Mouse (Mus musculus): ENCODE measurements around the gene Xkr7. TPM values are rescaled to one million over a fixed set of nuclear protein-coding genes. Genes with fewer than 3 reads are reported as not detected.

The Xkr7 gene
- polyA plus RNA-seq, 1 experiment from 2014 or later, result not detected

DNA sequence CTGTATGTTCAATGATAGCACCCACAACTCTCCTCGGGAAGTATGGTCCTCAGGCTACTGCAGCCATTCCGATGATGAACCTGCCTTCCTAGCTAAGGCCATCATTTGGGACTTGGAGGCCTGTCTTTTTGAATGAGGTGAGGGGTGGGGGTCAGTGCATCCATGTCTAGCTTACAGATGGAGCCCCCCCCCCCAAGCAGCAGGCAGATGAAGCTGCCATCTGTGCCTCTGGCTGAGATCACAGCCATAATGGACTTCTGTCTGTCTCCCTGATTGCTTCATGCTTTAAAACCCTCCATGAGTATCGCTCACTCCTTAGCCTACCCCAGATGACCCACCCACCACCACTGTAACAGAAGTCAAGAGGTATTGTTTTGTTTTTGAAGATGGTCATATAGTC, 12.3 kb upstream of the Xkr7 start:
- H3K4me1 ChIP-seq (ENCODE audit: insufficient read depth), result peaks cover 2% of the 10 kb centered on the region; the same call in 1 of the 2 replicates
- H3K36me3 ChIP-seq (ENCODE audit: insufficient read depth), result no peaks in the 10 kb centered on the region
- DNase-seq (no peak), ATAC-seq (ENCODE audit: insufficient read depth) (no peak)
- H3K27ac ChIP-seq (ENCODE audit: low read depth), result no peak overlapping the region
- TF ChIP-seq CTCF (IDR thresholded peaks at IDR 0.05; ENCODE audit: low read depth), result no peak
- H3K9ac ChIP-seq, result no peak overlapping the region
- no peak overlapping the region for H3K4me2 ChIP-seq
- no peaks in the 10 kb centered on the region for H3K9me3 ChIP-seq (ENCODE audit: low read depth, low read length)
- no peaks in the 10 kb centered on the region for H3K27me3 ChIP-seq (ENCODE audit: insufficient read depth, low read length)
- 74% methylated on average over 3 of the region's 3 CpGs for WGBS
- H3K4me3 ChIP-seq (ENCODE audit: low read depth, low read length), result no peak overlapping the region

DNA sequence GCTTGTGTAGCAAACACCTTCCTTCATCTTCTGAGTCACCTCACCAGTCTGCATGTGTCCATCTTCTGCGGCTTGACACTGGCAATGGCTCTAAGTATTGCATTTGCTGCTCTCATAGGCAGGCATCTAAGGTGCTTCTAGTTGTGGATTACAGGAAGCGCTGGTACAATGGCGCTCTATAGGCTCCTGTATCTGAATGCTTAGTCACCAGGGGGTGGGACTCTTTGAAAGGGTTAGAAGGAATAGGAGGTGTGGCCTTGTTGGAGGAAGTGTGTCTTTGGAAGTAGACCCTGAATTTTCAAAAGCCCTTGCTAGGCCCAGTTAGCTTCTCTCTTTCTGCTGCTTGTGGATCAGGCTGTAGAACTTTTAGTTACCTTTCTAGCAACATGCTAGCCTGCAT, 10.5 kb upstream of the Xkr7 start:
- Histone ChIP-seq H3K36me3 (ENCODE audit: insufficient read depth) (no peaks in the 10 kb centered on the region), H3K27ac (ENCODE audit: low read depth) (no peak overlapping the region), H3K9me3 (ENCODE audit: low read depth, low read length) (no peaks in the 10 kb centered on the region), H3K4me1 (ENCODE audit: insufficient read depth) (no peaks in the 10 kb centered on the region), H3K4me3 (ENCODE audit: low read depth, low read length) (no peak overlapping the region), H3K4me2 (no peak overlapping the region), H3K27me3 (ENCODE audit: insufficient read depth, low read length) (no peaks in the 10 kb centered on the region), H3K9ac (no peak overlapping the region)
- ATAC-seq (ENCODE audit: insufficient read depth), result no peak
- no peak for DNase-seq
- no peak for TF ChIP-seq CTCF (IDR thresholded peaks at IDR 0.05; ENCODE audit: low read depth)
- WGBS, result 76% methylated on average over 3 of the region's 3 CpGs

DNA sequence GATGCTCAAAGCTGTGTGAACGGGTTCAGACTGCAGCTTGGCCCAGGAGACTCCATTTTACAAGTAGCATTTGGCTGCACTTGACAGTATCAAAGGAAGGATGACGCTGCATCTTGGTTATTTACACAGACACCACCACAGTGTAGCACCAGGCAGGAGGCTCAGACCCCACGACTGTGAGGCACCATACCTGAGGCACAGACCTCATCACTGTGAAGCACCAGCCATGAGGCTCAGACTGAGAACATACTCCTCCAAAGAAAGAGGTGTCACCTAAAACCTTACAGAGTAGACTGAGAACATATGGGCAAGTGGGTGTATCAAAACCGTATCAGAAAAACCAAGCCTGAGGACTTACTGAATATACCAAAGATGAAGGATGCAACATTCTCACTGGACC, 8.8 kb upstream of the Xkr7 start:
- DNase-seq (no peak), ATAC-seq (ENCODE audit: insufficient read depth) (no peak)
- TF ChIP-seq CTCF (IDR thresholded peaks at IDR 0.05; ENCODE audit: low read depth), result no peak
- Histone ChIP-seq H3K4me1 (ENCODE audit: insufficient read depth) (no peaks in the 10 kb centered on the region), H3K4me3 (ENCODE audit: low read depth, low read length) (no peak overlapping the region), H3K9me3 (ENCODE audit: low read depth, low read length) (no peaks in the 10 kb centered on the region), H3K4me2 (no peak overlapping the region), H3K9ac (no peak overlapping the region), H3K36me3 (ENCODE audit: insufficient read depth) (no peaks in the 10 kb centered on the region), H3K27me3 (ENCODE audit: insufficient read depth, low read length) (no peaks in the 10 kb centered on the region), H3K27ac (ENCODE audit: low read depth) (no peak overlapping the region)
- WGBS, result 51% methylated on average over 4 of the region's 4 CpGs

DNA sequence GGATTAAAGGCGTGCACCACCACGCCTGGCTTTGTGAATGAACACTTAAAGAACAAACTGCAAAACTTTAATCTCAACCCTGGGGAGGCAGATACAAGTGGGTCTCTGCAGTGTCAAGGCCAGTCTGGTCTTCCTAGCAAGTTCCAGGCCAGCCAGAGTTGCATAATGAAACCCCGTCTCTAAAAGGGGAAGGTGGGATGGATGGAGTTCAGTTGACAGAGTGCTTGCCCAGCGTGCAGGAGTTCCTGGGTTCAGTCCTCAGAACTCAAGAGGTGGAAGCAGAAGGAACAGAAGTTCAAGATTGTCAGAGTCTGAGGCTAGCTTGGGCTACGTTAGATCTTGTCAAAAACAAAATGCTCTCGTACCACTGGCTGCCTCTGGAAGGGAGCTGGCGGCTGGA, 5.6 kb upstream of the Xkr7 start:
- no peak for DNase-seq
- ATAC-seq (ENCODE audit: insufficient read depth), result no peak
- H3K4me3 ChIP-seq (ENCODE audit: low read depth, low read length), result no peak overlapping the region
- peaks cover 13% of the 10 kb centered on the region for H3K27me3 ChIP-seq (ENCODE audit: insufficient read depth, low read length)
- no peak for TF ChIP-seq CTCF (IDR thresholded peaks at IDR 0.05; ENCODE audit: low read depth)
- H3K9me3 ChIP-seq (ENCODE audit: low read depth, low read length), result no peaks in the 10 kb centered on the region
- no peak overlapping the region for H3K9ac ChIP-seq
- no peaks in the 10 kb centered on the region for H3K4me1 ChIP-seq (ENCODE audit: insufficient read depth)
- no peak overlapping the region for H3K27ac ChIP-seq (ENCODE audit: low read depth)
- 78% methylated on average over 7 of the region's 7 CpGs for WGBS
- H3K36me3 ChIP-seq (ENCODE audit: insufficient read depth), result no peaks in the 10 kb centered on the region
- no peak overlapping the region for H3K4me2 ChIP-seq

DNA sequence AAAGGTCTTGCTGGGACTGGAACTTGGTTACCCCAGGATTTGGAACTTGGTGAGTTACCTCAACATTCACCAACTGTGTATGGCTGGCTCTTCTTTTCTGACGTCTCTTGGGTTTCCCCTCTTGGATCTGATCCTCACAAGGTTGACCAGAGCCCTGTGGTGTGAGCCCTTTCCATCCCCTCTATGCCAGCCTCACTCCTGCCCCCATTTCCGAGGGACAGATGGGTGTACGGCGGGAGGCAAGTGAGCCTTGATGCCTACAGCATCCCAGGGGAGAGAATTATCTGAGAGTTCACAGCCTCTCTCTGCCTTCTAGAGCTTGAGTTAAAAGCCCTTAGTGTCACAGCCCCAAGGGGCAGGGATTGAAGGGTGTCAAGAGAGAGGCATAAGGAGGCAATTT, 4.2 kb upstream of the Xkr7 start:
- H3K4me1 ChIP-seq (ENCODE audit: insufficient read depth), result 0 out of 2 replicates have a peak, but pooled peaks cover 3% of the 10 kb centered on the region
- H3K9ac ChIP-seq, result no peak overlapping the region
- H3K9me3 ChIP-seq (ENCODE audit: low read depth, low read length), result no peaks in the 10 kb centered on the region
- no peak for TF ChIP-seq CTCF (IDR thresholded peaks at IDR 0.05; ENCODE audit: low read depth)
- no peak for ATAC-seq (ENCODE audit: insufficient read depth)
- H3K36me3 ChIP-seq (ENCODE audit: insufficient read depth), result no peaks in the 10 kb centered on the region
- no peak overlapping the region for H3K4me3 ChIP-seq (ENCODE audit: low read depth, low read length)
- WGBS, result 43% methylated on average over 4 of the region's 4 CpGs
- H3K27ac ChIP-seq (ENCODE audit: low read depth), result no peak overlapping the region
- no peak overlapping the region for H3K4me2 ChIP-seq
- H3K27me3 ChIP-seq (ENCODE audit: insufficient read depth, low read length), result peaks cover 27% of the 10 kb centered on the region
- DNase-seq, result no peak

DNA sequence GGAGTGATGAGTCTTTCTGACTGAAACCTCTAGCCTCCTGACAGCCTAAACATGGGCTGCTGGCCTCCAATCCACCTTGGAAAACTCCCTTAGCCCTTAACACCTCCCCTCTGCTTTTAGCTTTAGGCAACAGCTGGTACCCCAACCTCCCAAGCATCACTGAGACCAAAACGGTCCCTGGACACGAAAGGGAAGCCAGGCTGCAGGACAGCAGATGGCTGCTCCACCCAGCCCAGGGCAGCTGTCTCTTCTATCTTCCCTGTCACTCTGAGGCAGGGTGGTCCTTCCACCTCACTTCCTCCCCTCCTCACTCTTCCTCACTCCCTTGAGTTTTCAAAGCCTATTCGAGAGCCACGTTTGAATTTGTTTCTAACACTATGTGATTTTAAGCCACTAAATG, 1.2 kb upstream of the Xkr7 start:
- H3K4me2 ChIP-seq, result no peak overlapping the region
- no peaks in the 10 kb centered on the region for H3K36me3 ChIP-seq (ENCODE audit: insufficient read depth)
- ATAC-seq (ENCODE audit: insufficient read depth) (no peak), DNase-seq (no peak)
- no peaks in the 10 kb centered on the region for H3K9me3 ChIP-seq (ENCODE audit: low read depth, low read length)
- no peak overlapping the region for H3K27ac ChIP-seq (ENCODE audit: low read depth)
- 22% methylated on average over 4 of the region's 4 CpGs for WGBS
- peaks cover 42% of the 10 kb centered on the region for H3K27me3 ChIP-seq (ENCODE audit: insufficient read depth, low read length)
- 0 out of 2 replicates have a peak, but pooled peaks cover 3% of the 10 kb centered on the region for H3K4me1 ChIP-seq (ENCODE audit: insufficient read depth)
- H3K9ac ChIP-seq, result no peak overlapping the region
- TF ChIP-seq CTCF (IDR thresholded peaks at IDR 0.05; ENCODE audit: low read depth), result no peak
- no peak overlapping the region for H3K4me3 ChIP-seq (ENCODE audit: low read depth, low read length)

DNA sequence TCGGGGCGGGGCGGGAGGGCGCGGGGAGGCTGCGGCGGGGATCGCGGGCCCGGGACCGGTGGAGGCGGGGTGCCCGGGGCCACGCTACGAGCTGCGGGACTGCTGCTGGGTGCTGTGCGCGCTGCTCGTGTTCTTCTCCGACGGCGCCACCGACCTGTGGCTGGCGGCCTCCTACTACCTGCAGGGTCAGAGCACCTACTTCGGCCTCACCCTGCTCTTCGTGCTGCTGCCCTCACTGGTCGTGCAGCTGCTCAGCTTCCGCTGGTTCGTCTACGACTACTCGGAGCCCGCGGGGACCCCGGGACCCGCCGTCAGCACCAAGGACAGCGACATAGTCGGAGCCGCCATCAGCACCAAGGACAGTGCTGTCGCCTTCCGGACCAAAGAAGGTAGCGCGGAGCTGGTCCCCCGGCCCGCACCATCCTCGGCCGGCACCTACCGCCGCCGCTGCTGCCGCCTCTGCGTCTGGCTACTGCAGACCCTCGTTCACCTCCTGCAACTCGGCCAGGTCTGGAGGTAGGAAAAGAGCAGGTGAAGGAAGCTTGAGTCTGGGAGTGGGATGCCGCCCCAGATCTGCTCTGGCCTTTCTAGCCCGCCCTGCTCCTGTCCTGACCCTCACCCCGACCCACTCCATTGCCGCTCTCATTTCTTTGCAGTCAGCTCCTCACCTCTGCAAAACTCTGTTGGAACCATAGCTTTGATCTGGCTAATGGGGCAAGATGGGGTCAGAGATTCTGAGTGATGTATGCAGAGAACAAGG, 611 bp downstream of the Xkr7 start:
- TF ChIP-seq CTCF (IDR thresholded peaks at IDR 0.05; ENCODE audit: low read depth), result 0 out of 2 replicates have a peak, but pooled peaks have one; percentile 14
- Histone ChIP-seq H3K4me3 (ENCODE audit: low read depth, low read length) (peak overlapping the region; percentile 38), H3K27ac (ENCODE audit: low read depth) (no peak overlapping the region), H3K36me3 (ENCODE audit: insufficient read depth) (no peaks in the 10 kb centered on the region), H3K4me1 (ENCODE audit: insufficient read depth) (0 out of 2 replicates have a peak, but pooled peaks cover 3% of the 10 kb centered on the region), H3K9me3 (ENCODE audit: low read depth, low read length) (no peaks in the 10 kb centered on the region), H3K27me3 (ENCODE audit: insufficient read depth, low read length) (peaks cover 42% of the 10 kb centered on the region), H3K9ac (no peak overlapping the region), H3K4me2 (peak overlapping the region; percentile 71)
- DNase-seq (peak; percentile 94), ATAC-seq (ENCODE audit: insufficient read depth) (peak; percentile 78)
- WGBS, result 2% methylated on average over 51 of the region's 58 CpGs
